Mouse (Mus musculus) forebrain, embryonic 14.5 days (tissue): ENCODE measurements at regions not wholly inside any gene's neighbourhood (a gene's known extent, or its start where the extent isn't known, plus 50 kb on each side); places are given as distances from the start of the nearest gene placed in this dataset.
A peak's percentile ranks its signal among the peaks of the same experiment; 100 is the strongest.

ENCODE experiments used
- ATAC-seq: fragments of 200-750 bp; cut with Nextera tagmentation; 2 replicates; pipeline ENCODE4 v1.8.0; 2017; ENCODE audit warnings: mild to moderate bottlenecking, moderate library complexity
- DNase-seq: peaks from one replicate; pipeline ENCODE4 v3.0.0-alpha.2; 2015; ENCODE audit warnings: low spot score
- H3K27ac ChIP-seq: fragments of 300-500 bp; sonication (generic); 2 replicates; pipeline ENCODE4 v1.5.1; 2014; ENCODE audit warnings: low read depth, mild to moderate bottlenecking, control low read depth, low read length, moderate library complexity
- H3K27me3 ChIP-seq: fragments of 300-500 bp; sonication (generic); replicated peaks from 2 replicates; pipeline ENCODE4 v1.6.1; 2014; ENCODE audit warnings: low read length, control low read depth, mixed read lengths; ENCODE audit not compliant: control insufficient read depth, insufficient read depth
- H3K36me3 ChIP-seq: fragments of 300-500 bp; sonication (generic); 2 replicates; pipeline ENCODE4 v1.6.1; 2014; ENCODE audit warnings: low read length, control low read depth; ENCODE audit not compliant: control insufficient read depth, insufficient read depth
- H3K4me1 ChIP-seq: fragments of 300-500 bp; sonication (generic); 2 replicates; pipeline ENCODE4 v1.6.1; 2014; ENCODE audit warnings: antibody characterized with exemption, low read length, control low read depth; ENCODE audit not compliant: control insufficient read depth, insufficient read depth
- H3K4me2 ChIP-seq: fragments of 300-500 bp; sonication (generic); 2 replicates; pipeline ENCODE4 v1.6.1; 2014; ENCODE audit warnings: mild to moderate bottlenecking, control low read depth, low read length
- H3K4me3 ChIP-seq: fragments of 300-500 bp; sonication (generic); 2 replicates; pipeline ENCODE4 v1.5.1; 2014; ENCODE audit warnings: low read depth, low read length, control low read depth
- H3K9ac ChIP-seq: fragments of 300-500 bp; sonication (generic); 2 replicates; pipeline ENCODE4 v1.6.1; 2014; ENCODE audit warnings: mild to moderate bottlenecking, low read length, control low read depth, moderate library complexity
- H3K9me3 ChIP-seq: fragments of 300-500 bp; sonication (generic); replicated peaks from 2 replicates; pipeline ENCODE4 v1.6.1; 2016; ENCODE audit warnings: low read length, control low read depth, mixed read lengths; ENCODE audit not compliant: control insufficient read depth
- WGBS: fragments of 180-500 bp; shearing (Covaris S2); extraction: QIAGEN DNeasy Blood & Tissue Kit; methylation state at CpG from one replicate; pipeline ENCODE4 v1.1.7; 2014; 5-methylcytosine and 5-hydroxymethylcytosine counted together

GRCm38 (mm10) chr3:104712711-104713110 lies 68.1 kb upstream of the Ppm1j start:
- H3K9me3 ChIP-seq = no peaks in the 10 kb centered on the region
- H3K4me3 ChIP-seq = no peak overlapping the region
- no peak overlapping the region for H3K27ac ChIP-seq
- no peak overlapping the region for H3K4me2 ChIP-seq
- DNase-seq = no peak
- no peak overlapping the region for H3K9ac ChIP-seq
- 76% methylated on average over 3 of the region's 3 CpGs for WGBS
- no peak for ATAC-seq
- H3K27me3 ChIP-seq = 0 out of 2 replicates have a peak, but pooled peaks cover 2% of the 10 kb centered on the region
- no peaks in the 10 kb centered on the region for H3K4me1 ChIP-seq
- no peaks in the 10 kb centered on the region for H3K36me3 ChIP-seq

GRCm38 (mm10) chr3:104713836-104714631 lies 66.8 kb upstream of the Ppm1j start:
- 28% methylated on average over 8 of the region's 8 CpGs for WGBS
- no peaks in the 10 kb centered on the region for H3K36me3 ChIP-seq
- peak overlapping the region; percentile 21; the same call in 1 of the 2 replicates for H3K9ac ChIP-seq
- no peaks in the 10 kb centered on the region for H3K9me3 ChIP-seq
- peak; percentile 75 for ATAC-seq
- peak; percentile 87 for DNase-seq
- no peak overlapping the region for H3K27ac ChIP-seq
- no peaks in the 10 kb centered on the region for H3K4me1 ChIP-seq
- 0 out of 2 replicates have a peak, but pooled peaks cover 2% of the 10 kb centered on the region for H3K27me3 ChIP-seq
- peak overlapping the region; percentile 33 for H3K4me2 ChIP-seq
- H3K4me3 ChIP-seq = no peak overlapping the region

- ATAC-seq (no peak), DNase-seq (peak; percentile 36)
- Histone ChIP-seq H3K4me2 (peak overlapping the region; percentile 33), H3K9ac (peak overlapping the region; percentile 21; the same call in 1 of the 2 replicates), H3K9me3 (no peaks in the 10 kb centered on the region), H3K27ac (no peak overlapping the region), H3K36me3 (no peaks in the 10 kb centered on the region), H3K4me3 (no peak overlapping the region), H3K27me3 (0 out of 2 replicates have a peak, but pooled peaks cover 2% of the 10 kb centered on the region), H3K4me1 (no peaks in the 10 kb centered on the region)
- WGBS = 58% methylated on average over 11 of the region's 11 CpGs
Observed at GRCm38 (mm10) chr3:104714679-104715326, 66.1 kb upstream of the Ppm1j start.
